Mouse (Mus musculus) liver, embryonic 16.5 days (tissue): Measurements from ENCODE around the gene Slc2a4. TPM values are rescaled to one million over a fixed set of nuclear protein-coding genes. Genes with fewer than 3 reads are reported as not detected.
"Not testable (repeated sequence)": the region's sequence is repeated elsewhere in the genome, so short reads cannot be mapped to it uniquely, and the experiment has no call there.

Experiments used
- ATAC-seq: fragments of 200-750 bp; cut with Nextera tagmentation; 2 replicates; pipeline ENCODE4 v1.8.0; 2017; ENCODE audit warnings: low read depth, mild to moderate bottlenecking, moderate number of reproducible peaks, moderate library complexity
- H3K27ac ChIP-seq: fragments of 300-500 bp; sonication (generic); 2 replicates; pipeline ENCODE4 v1.5.1; 2014; ENCODE audit warnings: mild to moderate bottlenecking, low read length
- H3K27me3 ChIP-seq: fragments of 300-500 bp; sonication (generic); 2 replicates; pipeline ENCODE4 v1.6.1; 2014; ENCODE audit warnings: low read depth, low read length, mixed read lengths; ENCODE audit not compliant: control insufficient read depth, insufficient read depth
- H3K36me3 ChIP-seq: fragments of 300-500 bp; sonication (generic); 2 replicates; pipeline ENCODE4 v1.6.1; 2014; ENCODE audit warnings: mild to moderate bottlenecking; ENCODE audit not compliant: control insufficient read depth, insufficient read depth
- H3K4me1 ChIP-seq: fragments of 300-500 bp; sonication (generic); 2 replicates; pipeline ENCODE4 v1.6.1; 2014; ENCODE audit warnings: low read depth, low read length, mixed read lengths; ENCODE audit not compliant: control insufficient read depth
- H3K4me2 ChIP-seq: fragments of 300-500 bp; sonication (generic); 2 replicates; pipeline ENCODE4 v1.6.1; 2014; ENCODE audit warnings: low read depth, low read length, mixed read lengths
- H3K4me3 ChIP-seq: fragments of 300-500 bp; sonication (generic); 2 replicates; pipeline ENCODE4 v1.5.1; 2014; ENCODE audit warnings: low read depth, mild to moderate bottlenecking, low read length
- H3K9ac ChIP-seq: fragments of 300-500 bp; sonication (generic); 2 replicates; pipeline ENCODE4 v1.6.1; 2014; ENCODE audit warnings: low read depth, low read length
- H3K9me3 ChIP-seq: fragments of 300-500 bp; sonication (generic); replicated peaks from 2 replicates; pipeline ENCODE4 v1.6.1; 2016; ENCODE audit warnings: low read length; ENCODE audit not compliant: control insufficient read depth
- WGBS: fragments of 180-500 bp; shearing (Covaris S2); extraction: QIAGEN DNeasy Blood & Tissue Kit; methylation state at CpG from one replicate; pipeline ENCODE4 v1.1.7; 2014; ENCODE audit not compliant: insufficient replicate concordance; 5-methylcytosine and 5-hydroxymethylcytosine counted together
- polyA plus RNA-seq: library from polyadenylated mRNA; unstranded; fragments of >200 nt; fragmentation: Nextera tagmentation; extraction: Ambion mirVana; gene quantifications from 2 replicates; pipeline ENCODE4 v1.2.1, GENCODE M21; 2015

Gene Slc2a4
- polyA plus RNA-seq, 1 experiment from 2014 or later = 22.6 TPM

GRCm38 (mm10) chr11:69932254-69932653 is 15.7 kb downstream of the Slc2a4 start:
- 24% methylated on average over 3 of the region's 3 CpGs for WGBS
- Histone ChIP-seq H3K9ac (no peak overlapping the region), H3K36me3 (no peaks in the 10 kb centered on the region), H3K27ac (no peak overlapping the region), H3K4me3 (no peak overlapping the region), H3K4me1 (peaks cover 25% of the 10 kb centered on the region), H3K4me2 (no peak overlapping the region), H3K9me3 (no peaks in the 10 kb centered on the region), H3K27me3 (peaks cover 31% of the 10 kb centered on the region)
- no peak for ATAC-seq

GRCm38 (mm10) chr11:69931769-69932168 is 16.2 kb downstream of the Slc2a4 start:
- H3K27ac ChIP-seq = peak overlapping the region; percentile 6; the same call in 1 of the 2 replicates
- no peak overlapping the region for H3K4me2 ChIP-seq
- WGBS = 38% methylated on average over 8 of the region's 8 CpGs
- ATAC-seq = no peak
- no peak overlapping the region for H3K9ac ChIP-seq
- no peaks in the 10 kb centered on the region for H3K36me3 ChIP-seq
- no peak overlapping the region for H3K4me3 ChIP-seq
- peaks cover 25% of the 10 kb centered on the region for H3K4me1 ChIP-seq
- H3K9me3 ChIP-seq = no peaks in the 10 kb centered on the region
- H3K27me3 ChIP-seq = peaks cover 26% of the 10 kb centered on the region

- Histone ChIP-seq H3K4me3 (no peak overlapping the region), H3K4me2 (no peak overlapping the region), H3K9me3 (no peaks in the 10 kb centered on the region), H3K9ac (no peak overlapping the region), H3K27ac (peak overlapping the region; percentile 36; the same call in 1 of the 2 replicates), H3K36me3 (no peaks in the 10 kb centered on the region), H3K27me3 (peaks cover 19% of the 10 kb centered on the region), H3K4me1 (peaks cover 20% of the 10 kb centered on the region)
- no peak for ATAC-seq
- 35% methylated on average over 3 of the region's 3 CpGs for WGBS
Observed at GRCm38 (mm10) chr11:69930967-69931537, 16.9 kb downstream of the Slc2a4 start.

- H3K4me1 ChIP-seq = peaks cover 11% of the 10 kb centered on the region
- WGBS = 78% methylated on average over 8 of the region's 8 CpGs
- H3K4me3 ChIP-seq, H3K27ac ChIP-seq, H3K9ac ChIP-seq, H3K27me3 ChIP-seq, H3K4me2 ChIP-seq, H3K36me3 ChIP-seq, H3K9me3 ChIP-seq, ATAC-seq: not testable (repeated sequence)
Observed at GRCm38 (mm10) chr11:69930176-69930575, 17.8 kb downstream of the Slc2a4 start.

GRCm38 (mm10) chr11:69929712-69930111 is 18.3 kb downstream of the Slc2a4 start:
- Histone ChIP-seq H3K27me3 (peaks cover 5% of the 10 kb centered on the region), H3K9me3 (no peaks in the 10 kb centered on the region), H3K36me3 (no peaks in the 10 kb centered on the region), H3K4me3 (no peak overlapping the region), H3K4me1 (peaks cover 7% of the 10 kb centered on the region), H3K9ac (no peak overlapping the region), H3K4me2 (no peak overlapping the region), H3K27ac (no peak overlapping the region)
- no peak for ATAC-seq
- 30% methylated on average over 4 of the region's 4 CpGs for WGBS

- H3K27me3 ChIP-seq = no peaks in the 10 kb centered on the region
- WGBS = 86% methylated on average over 2 of the region's 2 CpGs
- ATAC-seq = no peak
- H3K36me3 ChIP-seq = no peaks in the 10 kb centered on the region
- H3K4me3 ChIP-seq = no peak overlapping the region
- no peak overlapping the region for H3K9ac ChIP-seq
- no peak overlapping the region for H3K27ac ChIP-seq
- H3K9me3 ChIP-seq = no peaks in the 10 kb centered on the region
- no peak overlapping the region for H3K4me2 ChIP-seq
- H3K4me1 ChIP-seq = peaks cover 17% of the 10 kb centered on the region
Observed at GRCm38 (mm10) chr11:69927501-69927900, 20.5 kb downstream of the Slc2a4 start.

- Histone ChIP-seq H3K4me3 (peak overlapping the region; percentile 96), H3K27me3 (no peaks in the 10 kb centered on the region), H3K36me3 (peaks cover 13% of the 10 kb centered on the region), H3K9ac (peak overlapping the region; percentile 80), H3K27ac (peak overlapping the region; percentile 99), H3K4me1 (peaks cover 37% of the 10 kb centered on the region), H3K4me2 (peak overlapping the region; percentile 92), H3K9me3 (no peaks in the 10 kb centered on the region)
- ATAC-seq = no peak
- 66% methylated on average over 3 of the region's 3 CpGs for WGBS
Observed at GRCm38 (mm10) chr11:69922796-69923195, 25.2 kb downstream of the Slc2a4 start.

GRCm38 (mm10) chr11:69922012-69922756 is 25.8 kb downstream of the Slc2a4 start:
- WGBS = 2% methylated on average over 12 of the region's 12 CpGs
- peaks cover 19% of the 10 kb centered on the region for H3K36me3 ChIP-seq
- peak overlapping the region; percentile 92 for H3K4me2 ChIP-seq
- no peaks in the 10 kb centered on the region for H3K9me3 ChIP-seq
- H3K4me1 ChIP-seq = peaks cover 43% of the 10 kb centered on the region
- no peak for ATAC-seq
- H3K9ac ChIP-seq = peak overlapping the region; percentile 80
- H3K4me3 ChIP-seq = peak overlapping the region; percentile 96
- no peaks in the 10 kb centered on the region for H3K27me3 ChIP-seq
- H3K27ac ChIP-seq = peak overlapping the region; percentile 99
